Mouse (Mus musculus) C2C12 (cell line): Measurements from ENCODE around the gene Agfg2. TPM values are rescaled to one million over a fixed set of nuclear protein-coding genes. Genes with fewer than 3 reads are reported as not detected.

Source experiments
- H3K27me3 ChIP-seq: one replicate; pipeline ENCODE4 v1.6.1; 2011; ENCODE audit not compliant: control insufficient read depth, insufficient read depth, insufficient read length
- H3K36me3 ChIP-seq: one replicate; pipeline ENCODE4 v1.6.1; 2011; ENCODE audit not compliant: control insufficient read depth, insufficient read depth
- H3K4me3 ChIP-seq: one replicate; pipeline ENCODE4 v1.5.1; 2011; ENCODE audit warnings: mild to moderate bottlenecking, control low read depth; ENCODE audit not compliant: poor library complexity, insufficient read depth, severe bottlenecking
- H3K79me2 ChIP-seq: one replicate; pipeline ENCODE4 v1.6.1; 2011; ENCODE audit not compliant: control insufficient read depth, insufficient read depth
- H3K79me3 ChIP-seq: one replicate; pipeline ENCODE4 v1.6.1; 2011; ENCODE audit warnings: low read depth, control low read depth
- H3ac ChIP-seq: one replicate; pipeline ENCODE3; 2011; ENCODE audit warnings: low read depth; ENCODE audit not compliant: control insufficient read depth, insufficient read length
- CEBPB ChIP-seq: IDR thresholded peaks from one replicate; pipeline ENCODE4 v1.6.1; 2011; ENCODE audit warnings: low read depth, mild to moderate bottlenecking, control low read depth, moderate library complexity
- CTCF ChIP-seq: IDR thresholded peaks from one replicate; pipeline ENCODE4 v1.5.1; 2011; ENCODE audit not compliant: control insufficient read depth, insufficient read depth, insufficient read length
- FOSL1 ChIP-seq: IDR thresholded peaks from one replicate; pipeline ENCODE4 v1.8.0; 2011; ENCODE audit warnings: mild to moderate bottlenecking, low read length; ENCODE audit not compliant: poor library complexity, insufficient read depth, severe bottlenecking
- MAX ChIP-seq: IDR thresholded peaks from one replicate; pipeline ENCODE4 v1.6.1; 2011; ENCODE audit warnings: mild to moderate bottlenecking, control low read depth
- MYOD1 ChIP-seq: IDR thresholded peaks from one replicate; pipeline ENCODE4 v1.6.1; 2011; ENCODE audit warnings: low read depth; ENCODE audit not compliant: control insufficient read depth, insufficient read length
- MYOG ChIP-seq: IDR thresholded peaks from one replicate; pipeline ENCODE4 v1.6.1; 2011; ENCODE audit not compliant: control insufficient read depth, insufficient read length; ENCODE audit errors: extremely low read depth
- USF1 ChIP-seq: IDR thresholded peaks from one replicate; pipeline ENCODE4 v1.6.1; 2011; ENCODE audit warnings: low read depth, mild to moderate bottlenecking, control low read depth, moderate library complexity
- polyA plus RNA-seq: library from polyadenylated mRNA; unstranded; fragments of >200 nt; fragmentation: generic; extraction: Trizol; gene quantifications from one replicate; pipeline ENCODE4 v1.2.1, GENCODE M21; 2012; ENCODE audit warnings: missing spikeins

Agfg2 gene
- polyA plus RNA-seq, 1 experiment, result 15.6 TPM

DNA sequence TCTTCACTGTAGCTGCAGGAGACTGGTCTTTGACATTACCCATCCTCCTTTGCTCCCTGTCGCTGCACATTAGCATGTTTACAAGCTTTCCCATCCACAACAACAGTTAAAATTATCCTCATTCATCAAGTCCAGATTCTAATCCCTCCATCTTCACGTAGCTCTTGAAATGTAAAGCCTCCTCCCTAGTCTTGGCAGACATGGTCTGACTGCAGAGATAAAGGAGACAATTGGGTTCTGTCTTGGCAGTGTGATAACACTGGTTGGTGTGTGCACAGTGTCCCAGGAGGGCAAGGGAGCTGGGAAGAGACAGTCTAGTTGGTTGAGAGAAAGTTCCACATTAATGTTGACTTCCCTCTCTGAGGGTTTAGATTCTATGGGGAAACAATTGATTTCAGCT lies 15.3 kb upstream of the Agfg2 start:
- Histone ChIP-seq H3K79me2 (no peaks in the 10 kb centered on the region), H3K4me3 (no peak overlapping the region), H3K79me3 (no peaks in the 10 kb centered on the region), H3ac (no peak overlapping the region), H3K36me3 (no peaks in the 10 kb centered on the region), H3K27me3 (no peaks in the 10 kb centered on the region)
- no peak for TF ChIP-seq MAX
- TF ChIP-seq FOSL1, result no peak
- TF ChIP-seq CEBPB, result no peak
- no peak for TF ChIP-seq MYOD1
- no peak for TF ChIP-seq USF1
- TF ChIP-seq MYOG, result no peak
- no peak for TF ChIP-seq CTCF

DNA sequence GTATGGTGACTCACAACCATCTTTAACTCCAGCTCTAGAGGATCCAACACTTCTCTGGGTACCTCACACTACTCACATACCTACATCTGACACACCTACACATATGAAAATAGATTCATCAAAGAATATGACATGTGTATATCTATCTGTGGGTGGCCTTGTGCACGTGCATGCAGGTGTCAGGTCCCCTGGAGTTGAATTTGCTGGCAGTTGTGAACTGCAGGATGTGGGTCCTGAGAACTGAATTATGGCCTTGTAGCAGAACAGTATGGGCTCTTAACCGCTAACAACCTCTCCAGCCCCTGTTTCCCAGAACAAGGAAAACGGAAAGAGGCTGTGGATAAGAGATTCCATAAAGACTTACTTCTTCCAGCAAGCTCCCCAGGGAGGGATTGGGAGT lies 14.6 kb upstream of the Agfg2 start:
- no peak overlapping the region for H3ac ChIP-seq
- no peak overlapping the region for H3K4me3 ChIP-seq
- H3K27me3 ChIP-seq, result no peaks in the 10 kb centered on the region
- no peaks in the 10 kb centered on the region for H3K79me3 ChIP-seq
- H3K79me2 ChIP-seq, result no peaks in the 10 kb centered on the region
- TF ChIP-seq CEBPB, result no peak
- no peak for TF ChIP-seq USF1
- TF ChIP-seq MAX, result no peak
- no peak for TF ChIP-seq MYOD1
- no peak for TF ChIP-seq FOSL1
- TF ChIP-seq MYOG, result no peak
- TF ChIP-seq CTCF, result no peak
- H3K36me3 ChIP-seq, result no peaks in the 10 kb centered on the region

DNA sequence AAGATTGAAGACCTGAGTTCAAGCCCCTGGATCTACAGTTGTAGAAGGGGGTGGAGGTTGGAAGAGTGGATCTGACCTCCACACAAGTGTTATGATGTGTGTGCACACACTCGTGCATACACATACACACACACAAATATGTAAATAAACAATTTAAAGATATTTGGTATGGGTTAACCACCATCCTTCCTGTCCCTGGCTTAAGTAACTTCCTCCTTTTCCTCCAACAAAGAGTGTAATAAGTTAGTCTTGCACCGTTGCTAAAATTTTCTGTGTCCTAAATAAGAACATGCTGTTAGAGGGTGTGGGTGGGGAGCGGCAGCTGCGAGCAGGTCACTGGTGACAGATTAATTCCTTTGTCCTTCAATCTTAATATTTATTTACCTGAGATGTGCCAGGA lies 11.4 kb upstream of the Agfg2 start:
- H3K79me3 ChIP-seq, result no peaks in the 10 kb centered on the region
- no peaks in the 10 kb centered on the region for H3K27me3 ChIP-seq
- TF ChIP-seq CTCF (no peak), CEBPB (no peak), MYOG (no peak), MYOD1 (no peak), MAX (no peak), FOSL1 (no peak), USF1 (no peak)
- H3ac ChIP-seq, result no peak overlapping the region
- no peak overlapping the region for H3K4me3 ChIP-seq
- H3K36me3 ChIP-seq, result no peaks in the 10 kb centered on the region
- no peaks in the 10 kb centered on the region for H3K79me2 ChIP-seq

DNA sequence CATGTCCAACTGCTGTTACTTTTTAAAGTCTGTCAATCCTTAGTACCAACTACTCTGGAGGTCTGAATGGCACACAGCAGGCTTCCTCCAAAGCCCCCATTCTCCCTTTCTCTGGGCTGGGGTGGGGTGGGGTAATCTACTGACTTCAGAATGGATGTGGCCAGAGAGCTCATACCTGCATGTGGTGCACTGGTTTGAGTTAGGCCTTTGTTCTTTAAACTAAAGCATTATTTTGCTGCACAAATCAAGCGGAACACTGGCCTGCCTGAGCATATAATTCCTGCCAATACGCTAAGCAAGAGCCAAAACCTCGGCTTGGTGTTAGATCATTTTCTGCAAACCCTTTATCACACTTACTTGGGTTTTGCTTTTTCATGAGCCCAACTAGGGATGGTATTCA lies 10.3 kb upstream of the Agfg2 start:
- TF ChIP-seq MYOD1, result no peak
- no peak for TF ChIP-seq CTCF
- TF ChIP-seq CEBPB, result no peak
- no peak for TF ChIP-seq MAX
- TF ChIP-seq USF1, result no peak
- TF ChIP-seq FOSL1, result no peak
- no peak for TF ChIP-seq MYOG
- no peaks in the 10 kb centered on the region for H3K79me2 ChIP-seq
- H3ac ChIP-seq, result no peak overlapping the region
- no peak overlapping the region for H3K4me3 ChIP-seq
- H3K79me3 ChIP-seq, result no peaks in the 10 kb centered on the region
- H3K27me3 ChIP-seq, result no peaks in the 10 kb centered on the region
- no peaks in the 10 kb centered on the region for H3K36me3 ChIP-seq

DNA sequence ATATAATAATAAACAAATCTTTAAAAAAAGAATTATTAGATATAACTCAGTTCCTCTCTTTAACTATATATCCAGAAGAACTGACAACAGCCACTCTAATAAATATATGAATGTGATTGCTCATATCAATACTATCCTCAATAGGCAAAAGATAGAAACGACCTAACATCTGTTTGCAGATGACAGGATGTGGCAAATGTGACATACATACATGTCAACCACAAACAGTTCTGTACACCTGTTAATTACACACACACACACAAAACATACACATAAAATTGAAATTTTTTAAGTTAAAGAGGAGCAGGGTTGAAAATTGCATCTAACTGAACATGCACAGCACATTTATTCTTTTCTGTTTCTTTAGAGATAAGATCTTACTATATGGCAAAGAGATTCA lies 7.4 kb upstream of the Agfg2 start:
- H3K79me3 ChIP-seq, result no peaks in the 10 kb centered on the region
- H3K79me2 ChIP-seq, result no peaks in the 10 kb centered on the region
- no peak overlapping the region for H3ac ChIP-seq
- no peaks in the 10 kb centered on the region for H3K36me3 ChIP-seq
- H3K27me3 ChIP-seq, result no peaks in the 10 kb centered on the region
- no peak for TF ChIP-seq CTCF
- no peak for TF ChIP-seq USF1
- no peak for TF ChIP-seq FOSL1
- no peak for TF ChIP-seq MAX
- no peak for TF ChIP-seq MYOG
- no peak for TF ChIP-seq MYOD1
- no peak for TF ChIP-seq CEBPB
- no peak overlapping the region for H3K4me3 ChIP-seq

DNA sequence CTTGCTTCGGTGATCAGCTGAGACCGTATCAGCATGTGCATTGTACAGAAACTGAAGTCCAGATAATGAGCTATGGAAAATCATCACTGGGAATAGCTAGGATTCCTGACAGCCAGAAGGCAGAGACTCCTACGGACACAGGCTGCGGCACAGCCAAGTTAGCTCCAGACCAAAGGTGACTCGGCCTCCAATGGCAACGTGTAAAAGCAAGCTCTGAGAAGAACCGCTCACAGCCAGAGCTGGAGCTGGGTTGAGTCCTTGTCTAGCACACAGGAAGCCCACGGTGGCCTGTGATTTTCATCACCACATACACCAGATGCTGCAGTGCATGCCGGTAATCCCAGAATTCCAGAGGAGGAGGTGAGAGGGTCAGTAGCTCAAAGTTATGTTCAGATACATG lies 6.0 kb upstream of the Agfg2 start:
- no peaks in the 10 kb centered on the region for H3K27me3 ChIP-seq
- H3K79me3 ChIP-seq, result no peaks in the 10 kb centered on the region
- H3K79me2 ChIP-seq, result no peaks in the 10 kb centered on the region
- TF ChIP-seq USF1 (no peak), MYOD1 (no peak), MAX (no peak), MYOG (no peak), FOSL1 (no peak), CTCF (no peak)
- no peak overlapping the region for H3ac ChIP-seq
- no peaks in the 10 kb centered on the region for H3K36me3 ChIP-seq
- no peak overlapping the region for H3K4me3 ChIP-seq

DNA sequence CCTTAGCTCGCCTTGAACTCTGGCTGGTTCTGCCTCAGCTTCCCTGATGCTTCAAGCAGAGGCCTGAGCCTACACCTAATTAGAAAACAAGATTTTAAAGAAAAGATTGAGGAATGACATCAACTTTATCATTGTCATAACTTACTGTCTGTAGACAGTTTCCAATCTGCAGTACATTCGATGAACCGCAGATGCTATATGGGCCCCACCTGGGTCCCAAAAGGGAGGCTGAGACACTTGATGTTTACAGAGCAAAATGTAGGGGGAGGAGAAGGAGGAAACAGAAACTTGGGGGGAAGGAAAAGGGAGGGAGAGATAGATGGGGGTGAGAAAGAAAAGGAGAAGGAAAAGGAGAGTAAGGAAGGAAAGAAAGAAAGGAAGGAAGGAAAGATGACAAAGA lies 5.4 kb upstream of the Agfg2 start:
- no peak for TF ChIP-seq CTCF
- TF ChIP-seq MAX, result no peak
- TF ChIP-seq FOSL1, result no peak
- TF ChIP-seq MYOG, result no peak
- no peak for TF ChIP-seq USF1
- TF ChIP-seq MYOD1, result no peak
- no peak for TF ChIP-seq CEBPB
- Histone ChIP-seq H3K4me3 (no peak overlapping the region), H3K79me3 (no peaks in the 10 kb centered on the region), H3K79me2 (no peaks in the 10 kb centered on the region), H3K27me3 (no peaks in the 10 kb centered on the region), H3ac (no peak overlapping the region), H3K36me3 (no peaks in the 10 kb centered on the region)
